Mouse (Mus musculus) adrenal gland, postnatal 14 days (tissue): ENCODE measurements around the gene G2e3. TPM values are rescaled to one million over a fixed set of nuclear protein-coding genes. Genes with fewer than 3 reads are reported as not detected.

ENCODE experiments used
- DNase-seq: peaks from one replicate; pipeline ENCODE4 v3.0.0; 2021; ENCODE audit warnings: mixed read lengths
- long read RNA-seq, 2 experiments: library from polyadenylated mRNA; stranded (forward); transcript quantifications; one replicate each; pipeline ENCODE4 v2.0.0; 2021
- total RNA-seq: library from RNA; stranded (reverse); gene quantifications from 2 replicates; pipeline ENCODE4 v1.2.3, GENCODE M21; 2021

Gene G2e3
- 11.2 and 12.6 TPM in 2 replicates for total RNA-seq
- long read RNA-seq, experiment 1, full-length matches to known transcripts: 5 of 7 reads
- long read RNA-seq, experiment 1, partial matches to known transcripts: 1 of 7 reads
- long read RNA-seq, experiment 1, other reads (novel, unspliced or antisense): 1 of 7 reads
- long read RNA-seq, experiment 2, full-length matches to known transcripts: 4 of 7 reads
- long read RNA-seq, experiment 2, partial matches to known transcripts: 0 of 7 reads
- long read RNA-seq, experiment 2, other reads (novel, unspliced or antisense): 3 of 7 reads

DNA sequence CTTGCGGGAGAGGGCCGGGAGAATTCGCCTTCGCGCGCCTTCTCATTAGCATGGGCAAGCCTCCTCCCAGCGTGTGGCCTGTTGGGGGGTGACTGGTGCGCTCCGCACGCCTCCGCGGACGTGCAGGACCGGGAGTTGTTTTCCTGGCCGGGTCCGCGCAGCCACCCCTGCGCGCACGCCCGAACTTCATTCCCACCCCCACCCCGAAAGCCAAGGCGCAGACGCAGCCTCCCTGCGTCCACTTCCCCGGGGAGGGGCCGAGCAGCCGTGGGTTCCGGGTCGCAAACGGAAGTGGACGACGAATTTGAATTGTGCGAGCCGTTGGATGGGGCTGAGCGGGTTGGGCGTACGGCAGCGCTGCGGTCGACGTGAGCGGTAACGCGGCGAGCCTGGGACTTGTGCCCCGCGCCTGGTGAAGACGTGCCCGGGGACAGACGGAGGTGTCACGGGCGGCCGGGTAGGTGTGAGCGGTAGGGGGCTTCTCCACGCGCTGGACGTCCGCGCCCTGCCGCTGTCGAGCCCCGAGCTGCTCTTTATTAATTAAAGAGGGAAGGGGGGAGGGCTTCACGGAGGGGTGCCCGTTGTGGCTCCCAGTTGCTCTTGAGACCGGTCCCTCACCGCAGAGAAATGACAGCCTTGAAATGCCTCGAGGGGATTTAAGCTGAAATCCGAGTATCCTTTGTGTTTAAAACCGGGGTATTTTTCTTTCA is at the start of gene G2e3:
G2e3 (plus strand) TSS at position 74 of the 710 bp plus-strand sequence.
- DNase-seq: peak; percentile 95

- DNase-seq: no peak
Observed at GRCm38 (mm10) chr12:51323604-51324003, 24.3 kb upstream of the G2e3 start.

GRCm38 (mm10) chr12:51326819-51327218 is 21.0 kb upstream of the G2e3 start:
- DNase-seq: no peak

DNA sequence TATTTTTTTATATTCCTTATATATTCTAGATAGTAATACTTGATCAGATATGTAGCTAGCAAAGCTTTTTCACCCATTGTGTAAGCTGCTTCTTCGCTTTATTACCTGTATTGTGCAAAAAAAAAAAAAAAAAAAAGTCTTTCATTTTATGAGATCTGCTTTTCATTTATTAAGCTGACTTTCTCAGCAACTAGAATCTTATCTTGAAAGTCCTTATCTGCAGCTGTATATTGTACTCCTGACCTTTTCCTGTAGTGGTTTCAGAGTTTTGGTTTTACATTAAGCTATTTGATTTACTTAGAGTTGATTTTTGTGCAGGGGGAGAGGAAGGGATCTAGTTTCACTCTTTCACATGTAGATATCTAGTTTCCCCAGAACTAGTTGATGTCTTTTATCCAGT is 10.8 kb upstream of the G2e3 start:
- no peak for DNase-seq

GRCm38 (mm10) chr12:51346121-51346520 is 1.7 kb upstream of the G2e3 start:
- DNase-seq: no peak

DNA sequence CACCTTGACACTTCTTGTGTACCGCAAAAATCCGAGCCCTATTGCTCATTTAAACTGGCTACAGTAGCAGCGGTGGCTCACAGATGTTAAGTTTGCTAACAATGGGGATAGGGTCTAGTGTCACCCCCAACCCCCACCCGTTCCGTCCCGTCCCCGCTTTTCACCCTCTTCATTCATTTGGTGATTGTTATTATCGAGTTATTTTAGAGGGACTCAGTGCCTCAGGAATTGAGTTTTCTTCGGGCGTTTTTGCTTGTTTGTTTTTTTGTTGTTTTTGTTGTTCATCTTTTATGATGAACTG is 787 bp downstream of the G2e3 start:
- peak; percentile 8 for DNase-seq

DNA sequence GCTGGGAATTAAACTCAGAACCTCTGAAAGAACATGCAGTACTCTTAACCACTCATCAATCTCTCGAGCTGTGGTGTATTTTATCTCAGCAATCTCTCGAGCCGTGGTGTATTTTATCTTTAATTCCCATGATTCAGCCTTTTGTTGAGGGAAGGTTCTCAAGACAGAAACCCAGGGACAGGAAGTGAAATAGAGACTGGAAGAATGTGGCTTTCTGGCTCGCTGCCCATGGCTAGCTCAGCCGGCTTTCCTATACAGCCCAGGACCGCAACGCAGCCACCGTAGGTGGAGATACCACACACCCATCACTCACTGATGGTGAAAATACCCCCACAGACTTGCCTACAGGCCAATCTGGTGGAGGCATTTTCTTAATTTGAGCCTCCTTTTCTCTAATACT is 7.4 kb downstream of the G2e3 start:
- DNase-seq: peak; percentile 10

GRCm38 (mm10) chr12:51361294-51361693 is 13.4 kb downstream of the G2e3 start:
- no peak for DNase-seq

GRCm38 (mm10) chr12:51362898-51363297 is 15.0 kb downstream of the G2e3 start:
- DNase-seq: no peak

DNA sequence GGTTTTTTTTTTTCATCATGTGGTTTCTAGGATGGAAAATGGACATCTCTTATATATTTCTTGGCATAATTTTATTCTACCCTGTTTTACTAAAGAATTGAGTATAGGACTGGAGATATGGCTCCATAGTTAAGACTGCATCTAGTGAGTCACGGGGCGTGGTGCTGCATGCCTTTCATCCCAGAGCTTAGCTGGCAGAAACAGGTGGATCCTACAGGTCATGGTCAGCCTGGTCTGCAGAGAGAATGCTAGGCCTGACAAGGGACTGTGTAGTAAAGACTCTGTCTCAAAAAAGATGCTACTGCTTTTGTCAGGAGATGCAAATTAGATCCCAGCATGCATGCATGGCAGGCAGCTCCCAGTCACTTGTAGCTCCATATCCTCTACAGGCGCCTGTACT is 20.6 kb downstream of the G2e3 start:
- DNase-seq: no peak

DNA sequence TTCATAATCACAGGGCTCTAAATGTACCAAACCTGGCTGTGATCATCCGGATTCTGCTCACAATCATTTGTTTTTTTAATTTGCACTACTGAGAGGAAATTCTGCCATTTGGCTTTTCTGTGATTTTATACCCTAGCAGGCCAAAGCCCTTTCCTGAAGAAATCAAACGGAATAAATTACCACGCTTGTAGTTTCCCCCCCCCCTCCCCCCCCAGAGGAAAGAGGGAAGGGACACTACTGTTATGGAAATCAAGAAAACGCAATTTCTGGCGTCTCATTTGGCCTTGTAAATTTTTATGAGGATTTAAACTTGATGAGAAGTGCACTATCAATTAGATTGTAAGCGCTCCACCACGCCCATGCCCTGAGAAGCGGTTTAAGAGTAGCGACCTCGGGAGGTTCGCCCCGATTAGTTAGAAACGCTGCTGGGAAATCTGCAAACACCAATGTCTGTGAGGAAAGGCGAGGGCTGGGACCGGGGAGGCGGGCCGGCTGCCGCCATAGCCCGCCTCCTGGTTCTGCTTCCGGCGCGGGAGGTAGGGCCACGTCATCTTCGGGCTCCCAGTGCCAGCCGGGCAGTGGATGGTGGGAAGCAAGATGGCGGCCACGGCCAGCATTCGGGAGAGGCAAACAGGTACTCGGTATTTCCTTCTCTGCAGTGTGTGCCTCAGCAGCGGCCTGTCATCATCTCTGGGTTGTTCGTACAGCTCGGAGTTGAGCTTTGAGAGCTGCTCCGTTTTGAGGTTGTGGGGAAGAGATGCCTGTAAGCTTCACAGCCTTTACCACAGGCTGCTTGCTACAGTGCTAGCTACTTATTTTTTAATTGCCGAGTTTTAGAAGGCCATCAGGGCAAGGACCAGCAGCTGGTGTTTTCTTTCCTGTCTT is 29.4 kb downstream of the G2e3 start, which contains the start of gene Scfd1:
Scfd1 (plus strand) TSS at position 508 of the 885 bp plus-strand sequence.
- DNase-seq: peak; percentile 97

- no peak for DNase-seq
Observed at GRCm38 (mm10) chr12:51377888-51378190, 30.0 kb downstream of the G2e3 start.

GRCm38 (mm10) chr12:51399871-51400270 is 52.0 kb downstream of the G2e3 start:
- DNase-seq: no peak

- DNase-seq: peak; percentile 29
Observed at GRCm38 (mm10) chr12:51402060-51402698, 54.3 kb downstream of the G2e3 start.

DNA sequence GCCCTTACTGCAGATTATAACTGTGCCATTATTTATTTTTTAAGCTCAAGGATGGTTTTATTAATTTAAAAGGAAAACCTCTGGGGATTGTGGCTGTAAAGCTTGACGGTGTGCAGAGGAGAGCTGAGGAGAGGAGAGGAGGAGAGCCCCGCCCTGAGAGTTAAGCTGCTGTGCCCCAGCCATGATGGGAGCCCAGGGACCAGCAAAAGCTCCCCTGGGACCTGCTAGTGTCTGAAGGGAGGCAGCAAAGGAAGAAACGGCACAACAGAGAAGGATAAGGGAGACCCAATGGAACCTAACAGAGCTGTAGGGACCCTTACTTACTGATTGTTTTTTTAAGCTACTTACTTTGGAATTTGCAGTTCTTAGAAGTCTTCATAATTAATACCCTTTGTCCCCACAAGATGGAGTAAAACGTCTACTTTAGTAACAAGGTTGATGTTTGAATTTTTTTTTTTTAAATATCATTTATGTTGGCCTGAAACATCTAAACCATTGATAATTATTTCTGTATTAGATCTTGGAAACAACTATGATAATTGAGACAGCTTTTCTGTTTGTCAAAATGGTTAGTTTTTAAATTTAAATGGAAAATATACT is 56.2 kb downstream of the G2e3 start:
- no peak for DNase-seq

- no peak for DNase-seq
Observed at GRCm38 (mm10) chr12:51411362-51411761, 63.5 kb downstream of the G2e3 start.

Other genes starting within 250 kb of the G2e3 start
- gene Scfd1, start 29.4 kb downstream of the G2e3 start, total RNA-seq: 58.0 and 63.3 TPM in 2 replicates
- 0.38 and 1.0 TPM in 2 replicates for gene Coch, start 245.3 kb downstream of the G2e3 start, total RNA-seq